Mouse (Mus musculus) stomach, embryonic 16.5 days (tissue): ENCODE data around the gene Cog4. TPM values are rescaled to one million over a fixed set of nuclear protein-coding genes. Genes with fewer than 3 reads are reported as not detected.

Source experiments
- ATAC-seq: fragments of 200-750 bp; cut with Nextera tagmentation; 2 replicates; pipeline ENCODE4 v1.8.0; 2017; ENCODE audit warnings: moderate number of reproducible peaks, moderate TSS enrichment; ENCODE audit not compliant: insufficient read depth, low FRiP score
- H3K27ac ChIP-seq: fragments of 300-500 bp; sonication (generic); 2 replicates; pipeline ENCODE4 v1.5.1; 2014; ENCODE audit warnings: low read length
- H3K27me3 ChIP-seq: fragments of 300-500 bp; sonication (generic); 2 replicates; pipeline ENCODE4 v1.6.1; 2014; ENCODE audit warnings: low read length, control low read depth, mixed read lengths; ENCODE audit not compliant: control insufficient read depth, insufficient read depth
- H3K36me3 ChIP-seq: fragments of 300-500 bp; sonication (generic); 2 replicates; pipeline ENCODE4 v1.6.1; 2014; ENCODE audit warnings: low read length; ENCODE audit not compliant: control insufficient read depth, insufficient read depth
- H3K4me1 ChIP-seq: fragments of 300-500 bp; sonication (generic); 2 replicates; pipeline ENCODE4 v1.6.1; 2014; ENCODE audit warnings: low read length, control low read depth, mixed read lengths; ENCODE audit not compliant: control insufficient read depth, insufficient read depth
- H3K4me2 ChIP-seq: fragments of 300-500 bp; sonication (generic); 2 replicates; pipeline ENCODE4 v1.6.1; 2014; ENCODE audit warnings: low read depth, low read length, mixed read lengths
- H3K4me3 ChIP-seq: fragments of 300-500 bp; sonication (generic); replicated peaks from 2 replicates; pipeline ENCODE4 v1.5.1; 2014; ENCODE audit warnings: mild to moderate bottlenecking, low read length
- H3K9ac ChIP-seq: fragments of 300-500 bp; sonication (generic); 2 replicates; pipeline ENCODE4 v1.6.1; 2014; ENCODE audit warnings: low read length
- H3K9me3 ChIP-seq: fragments of 300-500 bp; sonication (generic); replicated peaks from 2 replicates; pipeline ENCODE4 v1.6.1; 2016; ENCODE audit warnings: low read length, control low read depth; ENCODE audit not compliant: control insufficient read depth
- WGBS: fragments of 180-500 bp; shearing (Covaris S2); extraction: QIAGEN DNeasy Blood & Tissue Kit; methylation state at CpG from one replicate; pipeline ENCODE4 v1.1.7; 2014; 5-methylcytosine and 5-hydroxymethylcytosine counted together
- polyA plus RNA-seq: library from polyadenylated mRNA; unstranded; fragments of >200 nt; fragmentation: Nextera tagmentation; extraction: Ambion mirVana; gene quantifications from 2 replicates; pipeline ENCODE4 v1.2.1, GENCODE M21; 2015

Cog4 gene
- polyA plus RNA-seq, 1 experiment from 2014 or later = 71.5 TPM

DNA sequence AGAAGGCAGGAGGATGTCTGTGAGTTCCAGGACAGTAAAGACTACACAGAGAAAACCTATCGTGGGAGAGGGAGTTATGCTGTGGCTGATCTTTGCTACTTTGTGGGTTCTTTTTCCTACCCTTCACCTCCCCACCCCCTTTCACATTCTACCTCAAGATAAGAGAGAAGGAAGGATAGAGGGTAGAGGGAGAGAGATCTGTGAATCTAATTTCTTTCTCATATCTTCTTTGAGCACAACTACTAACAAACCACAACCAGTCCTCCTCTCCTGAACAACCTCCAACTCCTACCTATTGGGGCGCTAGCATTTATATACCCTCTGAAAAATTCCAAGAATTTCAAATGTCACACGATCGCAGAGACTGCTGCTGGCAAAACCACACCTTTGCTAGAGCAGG, 31.5 kb downstream of the Cog4 start:
- H3K9me3 ChIP-seq = no peaks in the 10 kb centered on the region
- no peaks in the 10 kb centered on the region for H3K4me1 ChIP-seq
- ATAC-seq = no peak
- H3K27me3 ChIP-seq = no peaks in the 10 kb centered on the region
- H3K4me2 ChIP-seq = no peak overlapping the region
- 80% methylated on average over 4 of the region's 4 CpGs for WGBS
- peaks cover 15% of the 10 kb centered on the region for H3K36me3 ChIP-seq
- H3K4me3 ChIP-seq = no peak overlapping the region
- H3K9ac ChIP-seq = no peak overlapping the region
- no peak overlapping the region for H3K27ac ChIP-seq

DNA sequence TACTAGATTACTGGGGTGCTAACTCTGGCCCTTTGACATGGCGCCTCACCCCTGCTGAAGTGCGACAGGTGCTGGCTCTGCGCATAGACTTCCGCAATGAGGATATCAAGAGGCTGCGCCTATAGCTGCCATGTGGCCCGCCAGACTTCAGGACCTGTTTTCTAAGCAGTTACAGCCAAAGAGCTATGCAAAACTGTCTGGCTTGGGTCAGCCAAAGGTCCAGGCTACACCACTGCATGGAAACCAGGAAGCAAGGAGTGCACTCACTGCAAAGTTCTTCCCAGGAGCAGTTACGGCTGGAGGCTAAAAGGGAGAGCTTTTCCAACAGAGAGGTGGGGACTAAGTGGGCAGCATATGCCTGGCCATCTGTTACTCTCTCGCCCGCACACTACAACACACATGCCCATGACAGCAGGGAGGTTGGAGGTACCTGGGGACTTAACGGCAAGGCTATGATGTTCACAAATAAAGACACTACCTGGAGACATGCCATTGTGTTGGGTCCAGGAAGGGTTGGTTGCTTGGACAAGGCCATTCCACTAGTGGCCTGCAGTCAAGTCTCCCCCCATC, 35.4 kb downstream of the Cog4 start:
- 91% methylated on average over 10 of the region's 10 CpGs for WGBS

DNA sequence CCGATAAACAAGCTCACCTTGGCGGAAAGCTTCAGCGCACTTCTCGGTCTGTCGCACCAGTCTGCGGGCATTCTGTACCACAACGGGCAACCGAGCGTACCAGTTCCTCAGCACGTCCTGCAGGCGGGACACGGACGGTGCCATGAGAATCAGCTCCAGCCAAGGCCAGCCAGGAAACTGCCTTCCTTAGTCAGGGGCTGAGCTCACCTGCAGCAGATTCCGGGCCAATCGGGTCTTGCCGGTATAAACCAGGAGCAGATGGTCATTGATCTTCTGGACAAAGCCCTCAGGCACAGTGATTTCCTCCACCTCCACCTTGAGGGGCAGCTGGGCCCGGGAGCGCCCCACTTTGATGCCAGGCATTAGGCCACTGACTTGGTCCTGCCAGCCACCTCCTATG, 37.4 kb downstream of the Cog4 start:
- no peaks in the 10 kb centered on the region for H3K4me1 ChIP-seq
- peaks cover 12% of the 10 kb centered on the region for H3K36me3 ChIP-seq
- no peak overlapping the region for H3K27ac ChIP-seq
- 92% methylated on average over 18 of the region's 18 CpGs for WGBS
- H3K9me3 ChIP-seq = no peaks in the 10 kb centered on the region
- H3K9ac ChIP-seq = no peak overlapping the region
- no peak for ATAC-seq
- H3K4me3 ChIP-seq = no peak overlapping the region
- no peak overlapping the region for H3K4me2 ChIP-seq
- no peaks in the 10 kb centered on the region for H3K27me3 ChIP-seq

More for the DNA sequence above, 35.4 kb downstream of the Cog4 start:
- H3K27me3 ChIP-seq = no peaks in the 10 kb centered on the region
- no peaks in the 10 kb centered on the region for H3K4me1 ChIP-seq
- no peak for ATAC-seq
- H3K9ac ChIP-seq = no peak overlapping the region
- no peak overlapping the region for H3K4me3 ChIP-seq
- no peak overlapping the region for H3K4me2 ChIP-seq
- peaks cover 12% of the 10 kb centered on the region for H3K36me3 ChIP-seq
- no peaks in the 10 kb centered on the region for H3K9me3 ChIP-seq
- no peak overlapping the region for H3K27ac ChIP-seq

DNA sequence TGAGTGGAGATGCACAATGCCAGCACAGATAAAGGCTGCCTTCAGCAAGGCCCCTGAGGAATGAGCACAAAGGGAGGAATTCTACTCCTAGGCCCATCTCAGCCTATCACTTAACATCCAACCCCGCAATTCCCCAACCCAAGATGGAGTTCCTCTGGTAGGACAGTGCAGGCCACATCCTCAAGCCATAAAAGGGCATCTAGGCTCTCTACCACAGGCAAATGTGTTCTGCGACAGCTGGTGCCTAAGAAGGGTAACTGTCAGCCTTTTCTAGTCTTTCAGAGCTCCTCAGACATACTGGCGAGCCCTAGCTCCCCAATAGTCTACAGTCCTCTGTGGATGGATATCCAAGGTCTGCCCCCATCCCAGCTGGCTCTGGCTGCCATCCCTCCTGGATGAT, 40.2 kb downstream of the Cog4 start:
- H3K9me3 ChIP-seq = no peaks in the 10 kb centered on the region
- 89% methylated on average over 3 of the region's 3 CpGs for whole genome bisulfite sequencing
- peaks cover 2% of the 10 kb centered on the region; the same call in 1 of the 2 replicates for H3K36me3 ChIP-seq
- no peak for ATAC-seq
- H3K27ac ChIP-seq = no peak overlapping the region
- no peak overlapping the region for H3K4me3 ChIP-seq
- no peak overlapping the region for H3K9ac ChIP-seq
- no peak overlapping the region for H3K4me2 ChIP-seq
- H3K27me3 ChIP-seq = no peaks in the 10 kb centered on the region
- no peaks in the 10 kb centered on the region for H3K4me1 ChIP-seq

DNA sequence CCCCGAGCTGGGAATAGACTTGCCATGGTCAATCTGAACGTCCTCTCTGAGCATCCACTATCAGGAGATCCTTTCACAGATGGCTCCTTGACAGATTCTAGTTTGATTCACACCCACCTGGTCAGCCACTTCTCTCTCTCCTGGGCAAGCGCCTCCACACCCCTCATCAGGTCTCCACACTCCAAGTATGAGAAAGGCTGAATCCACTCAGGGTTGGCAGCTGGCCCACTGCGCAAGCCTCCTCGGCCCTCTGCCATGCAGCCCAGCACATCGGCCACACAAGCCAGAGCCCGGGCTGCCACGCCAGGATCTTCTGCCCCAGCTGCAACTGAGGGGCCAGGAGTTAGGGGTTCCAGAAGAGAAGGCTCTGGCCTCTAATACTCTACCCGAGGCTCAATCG, 41.2 kb downstream of the Cog4 start:
- H3K27me3 ChIP-seq = no peaks in the 10 kb centered on the region
- WGBS = 90% methylated on average over 10 of the region's 10 CpGs
- no peak overlapping the region for H3K27ac ChIP-seq
- H3K4me2 ChIP-seq = no peak overlapping the region
- H3K9me3 ChIP-seq = no peaks in the 10 kb centered on the region
- H3K36me3 ChIP-seq = no peaks in the 10 kb centered on the region; the same call in 1 of the 2 replicates
- no peak overlapping the region for H3K4me3 ChIP-seq
- no peak for ATAC-seq
- no peaks in the 10 kb centered on the region for H3K4me1 ChIP-seq
- H3K9ac ChIP-seq = no peak overlapping the region

DNA sequence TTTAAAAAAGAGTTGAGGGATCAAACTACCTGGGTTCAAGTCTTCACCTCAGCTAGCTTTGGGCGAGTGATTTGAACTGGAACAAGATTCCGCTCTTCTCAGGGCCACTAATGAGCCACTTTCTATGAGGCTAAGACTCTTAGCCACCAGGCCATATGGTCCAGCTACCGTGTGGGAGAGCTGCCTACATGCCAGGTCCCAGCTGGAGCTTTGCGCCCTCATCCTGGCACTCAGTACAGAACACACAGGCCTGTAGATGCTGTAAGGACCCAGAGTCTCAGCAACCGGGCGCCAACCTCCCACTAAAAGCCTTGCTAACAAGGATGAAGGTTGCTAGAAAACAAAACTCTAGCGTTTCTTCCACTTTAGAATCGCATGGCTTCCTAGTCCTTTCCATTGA, 42.0 kb downstream of the Cog4 start:
- no peak overlapping the region for H3K4me3 ChIP-seq
- H3K27me3 ChIP-seq = no peaks in the 10 kb centered on the region
- no peaks in the 10 kb centered on the region for H3K9me3 ChIP-seq
- no peak overlapping the region for H3K4me2 ChIP-seq
- H3K4me1 ChIP-seq = no peaks in the 10 kb centered on the region
- WGBS = 93% methylated on average over 8 of the region's 8 CpGs
- H3K9ac ChIP-seq = no peak overlapping the region
- ATAC-seq = no peak
- no peaks in the 10 kb centered on the region; the same call in 1 of the 2 replicates for H3K36me3 ChIP-seq
- no peak overlapping the region for H3K27ac ChIP-seq

DNA sequence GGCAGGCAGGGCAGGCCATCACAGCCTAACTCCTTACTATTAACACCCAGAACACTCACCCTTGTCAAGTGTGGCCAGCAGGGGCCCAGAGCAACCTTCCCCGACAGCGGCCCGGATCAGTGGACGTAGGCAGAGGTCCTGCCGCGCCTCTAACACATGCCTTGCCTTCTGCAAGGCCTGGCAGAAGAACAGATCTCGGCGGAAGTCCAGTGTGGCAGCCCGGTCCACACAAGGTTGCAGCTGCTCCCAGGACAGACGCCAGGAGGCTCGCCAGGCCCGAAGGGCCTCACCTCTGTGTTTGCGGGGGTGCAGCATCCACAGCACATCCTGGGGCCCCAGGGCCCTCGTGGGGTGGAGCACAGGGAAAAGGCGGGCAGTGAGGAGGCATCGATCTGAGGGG, 42.5 kb downstream of the Cog4 start:
- no peak overlapping the region for H3K4me2 ChIP-seq
- H3K27ac ChIP-seq = no peak overlapping the region
- H3K4me1 ChIP-seq = no peaks in the 10 kb centered on the region
- H3K4me3 ChIP-seq = no peak overlapping the region
- no peak overlapping the region for H3K9ac ChIP-seq
- no peaks in the 10 kb centered on the region for H3K9me3 ChIP-seq
- WGBS = 90% methylated on average over 16 of the region's 16 CpGs
- ATAC-seq = no peak
- H3K27me3 ChIP-seq = no peaks in the 10 kb centered on the region
- no peaks in the 10 kb centered on the region; the same call in 1 of the 2 replicates for H3K36me3 ChIP-seq

DNA sequence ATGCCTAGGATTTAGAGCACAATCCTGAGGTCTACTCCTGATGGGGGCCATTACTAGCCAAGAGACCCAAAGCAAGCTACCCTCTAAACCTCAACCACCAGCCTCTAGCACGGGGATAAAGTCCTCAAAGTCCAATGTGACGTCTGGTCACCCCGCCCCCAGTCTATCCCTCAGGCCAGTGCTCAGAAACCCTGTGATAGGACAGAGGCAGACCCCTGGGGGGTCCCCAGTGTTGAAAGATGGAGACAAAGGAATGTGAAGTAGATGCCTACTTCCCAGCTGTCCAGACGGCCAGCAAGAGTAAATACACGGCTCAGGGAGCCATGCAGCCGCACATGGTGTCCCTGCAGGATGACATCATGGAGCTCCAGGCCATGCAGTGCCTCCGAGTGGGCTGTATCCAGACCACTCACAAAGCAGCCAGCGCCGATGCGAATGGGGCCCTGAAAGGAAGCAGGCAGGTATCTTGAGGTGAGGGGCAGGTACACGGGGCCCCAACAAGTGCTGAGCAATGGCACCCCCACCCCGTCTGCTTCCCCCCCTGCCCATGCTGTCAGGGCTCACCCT, 43.6 kb downstream of the Cog4 start:
- Histone ChIP-seq H3K9me3 (no peaks in the 10 kb centered on the region), H3K9ac (no peak overlapping the region), H3K4me3 (no peak overlapping the region), H3K27me3 (no peaks in the 10 kb centered on the region), H3K4me1 (no peaks in the 10 kb centered on the region), H3K4me2 (no peak overlapping the region), H3K36me3 (no peaks in the 10 kb centered on the region; the same call in 1 of the 2 replicates), H3K27ac (no peak overlapping the region)
- ATAC-seq = no peak
- 70% methylated on average over 12 of the region's 12 CpGs for WGBS

DNA sequence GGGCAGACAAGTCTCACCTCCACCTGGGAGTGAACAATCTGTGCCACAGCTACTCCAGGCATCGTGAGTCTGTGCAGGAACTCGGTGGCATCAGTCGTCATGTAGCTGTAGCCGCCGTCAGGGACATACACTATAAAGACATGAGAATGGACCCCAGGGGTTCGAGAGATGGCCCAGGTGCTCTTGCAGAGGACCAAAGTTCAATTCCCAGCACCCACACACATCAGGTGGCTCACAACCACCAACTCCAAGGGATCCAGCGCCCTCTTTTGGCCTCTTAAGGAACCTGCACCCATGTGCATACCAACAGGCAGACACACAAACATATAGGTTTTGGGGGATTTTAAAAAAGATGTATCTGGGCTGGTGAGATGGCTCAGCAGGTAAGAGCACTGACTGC, 45.6 kb downstream of the Cog4 start:
- H3K9ac ChIP-seq = no peak overlapping the region

More for the DNA sequence above, 45.6 kb downstream of the Cog4 start:
- WGBS = 90% methylated on average over 7 of the region's 7 CpGs
- Histone ChIP-seq H3K4me3 (no peak overlapping the region), H3K27me3 (no peaks in the 10 kb centered on the region), H3K27ac (no peak overlapping the region), H3K9me3 (no peaks in the 10 kb centered on the region), H3K4me1 (no peaks in the 10 kb centered on the region), H3K36me3 (no peaks in the 10 kb centered on the region; the same call in 1 of the 2 replicates), H3K4me2 (no peak overlapping the region)
- no peak for ATAC-seq
